ENCODE assay signal across 8 mouse cellular contexts in the genomic region with DNA sequence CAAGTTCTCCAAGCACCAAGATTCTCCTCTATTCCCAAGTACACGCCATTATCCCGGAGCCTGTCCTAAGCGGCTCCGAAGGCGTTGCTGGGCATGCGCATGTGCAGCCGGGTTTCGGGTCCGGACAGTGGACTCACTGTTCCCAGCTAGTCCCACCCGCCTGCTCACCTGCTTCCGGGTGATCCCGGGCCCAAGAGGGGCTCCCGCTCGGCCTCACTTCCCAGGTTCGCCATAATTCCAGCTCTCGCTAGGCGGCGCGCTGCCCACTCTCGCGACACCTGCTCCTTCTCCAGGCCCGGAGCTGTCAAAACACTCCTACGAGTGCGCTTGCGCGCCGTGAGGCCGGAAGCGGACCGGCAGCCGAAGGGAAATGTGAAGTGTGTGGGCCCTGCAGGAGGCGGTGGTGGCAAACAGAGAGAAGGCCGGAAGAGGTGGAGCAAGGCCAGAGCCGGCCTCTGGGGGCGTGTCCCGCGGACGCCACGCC. TPM values are rescaled to one million over a fixed set of nuclear protein-coding genes. Genes with fewer than 3 reads are reported as not detected.
DNase-seq lines count a peak whose midpoint lies in the region; ATAC-seq lines count a peak whose summit lies in the region.
"Not testable (repeated sequence)": the region's sequence is repeated elsewhere in the genome, so short reads cannot be mapped to it uniquely, and the experiment has no call there.

A gene (minus strand): TSS at position 414 of the 484 bp plus-strand sequence.

- DNase-seq in adrenal gland, adult (ENCODE audit: inconsistent age in 2 of 2, low spot score in 1 of 2) = peak; percentile 98
- DNase-seq in embryo, embryonic 10.5 days (ENCODE audit: low spot score) = peak; percentile 95
- DNase-seq in gastrocnemius, postnatal 14 days = peak; percentile 95
- peak; percentile 94 to 98 for DNase-seq in left cerebral cortex, postnatal 10 days (ENCODE audit: extremely low spot score in 1 of 2, low spot score in 2 of 2)
- peak; percentile 95 for DNase-seq in right cerebral cortex, postnatal 25 days
- DNase-seq in urinary bladder, postnatal 4 days (ENCODE audit: low spot score in 2 of 2) = peak; percentile 93 to 97

- ATAC-seq in inflammation-experienced regulatory T-cells, adult 6 months = peak; percentile 96
- peak; percentile 98 for ATAC-seq in megakaryocyte-erythroid progenitor cell, adult 5-6 weeks (replicated peaks; ENCODE audit: low FRiP score, low TSS enrichment, poor library complexity, severe bottlenecking)

- intact Hi-C loops in gastrocnemius, postnatal 14 days (cut with DNase I; ENCODE audit: low total_unique reads); left cerebral cortex, postnatal 10 days (cut with DNase I): not testable (repeated sequence)

RNA-seq across cellular contexts. Expression of the gene that starts here (rescaled TPM):
- total RNA-seq in gastrocnemius, postnatal 14 days (2021) = 10 to 100 TPM; 12.5 to 14.4 TPM
- 10 to 100 TPM; 14.5 to 20.9 (median 15.2) TPM for polyA plus RNA-seq in inflammation-experienced regulatory T-cells, adult 6 months (2017; shearing (Covaris generic))
- 10 to 100 TPM; 16.8 to 18.2 TPM for total RNA-seq in left cerebral cortex, postnatal 10 days (2021)
- 16.7 and 20.2 TPM in 2 replicates for total RNA-seq in megakaryocyte-erythroid progenitor cell, adult 5-6 weeks (2014; fragmentation: Nextera tagmentation)
- total RNA-seq in megakaryocyte-erythroid progenitor cell, adult 5-6 weeks (2017) = 3.2 and 7.7 TPM in 2 replicates

Comparison
In these comparisons a context has a peak if more than half of its experiments do, and no peak if none do; other contexts are left out.
1. Peak in every context shown above with its lines: DNase-seq and ATAC-seq.